Mouse (Mus musculus) adipose tissue, adult 10 weeks (tissue): ENCODE data around the gene Vmn2r63. TPM values are rescaled to one million over a fixed set of nuclear protein-coding genes. Genes with fewer than 3 reads are reported as not detected.

Source experiments
- polyA plus RNA-seq: library from polyadenylated mRNA; stranded (reverse); fragments of 350-450 nt; fragmentation: Illumina TruSeq; extraction: RNeasy Lipid Tissue Mini Kit (QIAGEN cat#74804); gene quantifications from one replicate; pipeline ENCODE4 v1.2.3, GENCODE M21; 2014; ENCODE audit warnings: low read depth, low replicate concordance

Gene Vmn2r63
- polyA plus RNA-seq: not detected

GRCm38 (mm10) chr7:42933722-42934121, at the start of gene Vmn2r63:
Gene Vmn2r63, minus strand, starts transcription at chr7:42933822.

GRCm38 (mm10) chr7:42866801-42867458, 66.7 kb downstream of the Vmn2r63 start, which contains the start of gene Gm2381:
Gene Gm2381, minus strand, starts transcription at chr7:42867234.

Other genes starting within 250 kb of the Vmn2r63 start
- gene Zfp975, start 241.1 kb downstream of the Vmn2r63 start, polyA plus RNA-seq: 4.5 TPM
- gene Gm17067, start 206.8 kb downstream of the Vmn2r63 start, polyA plus RNA-seq: 0.07 TPM
- gene Vmn2r62, start 140.3 kb downstream of the Vmn2r63 start, polyA plus RNA-seq: not detected
- not detected for gene Gm2381, start 66.6 kb downstream of the Vmn2r63 start, polyA plus RNA-seq
- not detected for gene Gm9268, start 84.9 kb upstream of the Vmn2r63 start, polyA plus RNA-seq
- gene Zfp936, start 180.4 kb upstream of the Vmn2r63 start, polyA plus RNA-seq: not detected